Mouse (Mus musculus): ENCODE data around the gene Arid5b. TPM values are rescaled to one million over a fixed set of nuclear protein-coding genes. Genes with fewer than 3 reads are reported as not detected.

Gene Arid5b
- polyA plus RNA-seq, 1 experiment from 2014 or later, result 50.2 TPM

GRCm38 (mm10) chr10:68081712-68082111 is 196.8 kb downstream of the Arid5b start:
- Histone ChIP-seq H3K9me3 (replicated peaks) (no peaks in the 10 kb centered on the region), H3K9ac (no peak overlapping the region), H3K4me2 (replicated peaks) (no peak overlapping the region), H3K27me3 (no peaks in the 10 kb centered on the region), H3K36me3 (no peaks in the 10 kb centered on the region), H3K4me3 (replicated peaks) (no peak overlapping the region), H3K4me1 (peaks cover 3% of the 10 kb centered on the region; the same call in 1 of the 2 replicates), H3K27ac (replicated peaks) (no peak overlapping the region)
- ATAC-seq (ENCODE audit: insufficient number of reproducible peaks, low FRiP score, low TSS enrichment, low read depth), result no peak
- 58% methylated on average over 6 of the region's 6 CpGs for WGBS

DNA sequence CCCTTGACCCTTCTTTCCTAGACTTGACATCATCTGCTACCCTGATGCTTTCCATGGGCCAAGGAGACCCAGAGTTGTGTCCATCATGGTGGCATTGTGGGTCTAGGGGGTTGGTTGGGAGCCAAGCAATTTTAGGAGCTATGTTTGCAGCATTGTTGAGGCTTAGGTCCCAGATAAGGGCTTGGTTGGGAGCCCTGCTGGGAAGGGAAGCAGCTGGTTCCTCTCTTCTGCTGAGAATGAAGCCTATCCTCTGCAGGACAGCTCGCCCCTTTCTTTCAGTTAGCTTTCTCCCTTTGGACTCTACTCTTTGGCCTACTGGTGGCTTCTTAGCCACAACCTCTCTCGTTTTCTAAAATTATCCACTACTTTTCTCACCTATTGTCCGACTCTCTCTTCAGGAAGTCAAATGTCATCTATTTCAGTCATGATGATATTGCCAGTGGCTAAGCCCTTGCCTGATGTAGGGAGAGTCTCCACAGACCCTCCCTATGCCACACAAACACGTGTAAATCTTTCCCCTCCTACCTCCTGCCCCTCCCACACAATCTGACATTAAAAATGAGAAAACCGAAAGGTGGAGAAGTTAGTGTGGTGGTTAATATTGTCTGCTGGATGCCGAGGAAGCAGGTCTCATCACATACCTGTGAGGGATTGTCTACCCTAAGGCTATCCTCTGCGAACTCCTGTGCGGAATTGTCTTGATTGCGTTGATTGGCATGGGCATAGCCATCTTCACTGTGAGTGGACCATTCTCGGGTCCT is 198.4 kb downstream of the Arid5b start:
- Histone ChIP-seq H3K4me3 (replicated peaks) (no peak overlapping the region), H3K27me3 (no peaks in the 10 kb centered on the region), H3K27ac (replicated peaks) (no peak overlapping the region), H3K4me1 (0 out of 2 replicates have a peak, but pooled peaks cover 2% of the 10 kb centered on the region), H3K36me3 (no peaks in the 10 kb centered on the region), H3K4me2 (replicated peaks) (no peak overlapping the region), H3K9ac (no peak overlapping the region), H3K9me3 (replicated peaks) (no peaks in the 10 kb centered on the region)
- 70% methylated on average over 10 of the region's 10 CpGs for WGBS
- no peak for ATAC-seq (ENCODE audit: insufficient number of reproducible peaks, low FRiP score, low TSS enrichment, low read depth)

DNA sequence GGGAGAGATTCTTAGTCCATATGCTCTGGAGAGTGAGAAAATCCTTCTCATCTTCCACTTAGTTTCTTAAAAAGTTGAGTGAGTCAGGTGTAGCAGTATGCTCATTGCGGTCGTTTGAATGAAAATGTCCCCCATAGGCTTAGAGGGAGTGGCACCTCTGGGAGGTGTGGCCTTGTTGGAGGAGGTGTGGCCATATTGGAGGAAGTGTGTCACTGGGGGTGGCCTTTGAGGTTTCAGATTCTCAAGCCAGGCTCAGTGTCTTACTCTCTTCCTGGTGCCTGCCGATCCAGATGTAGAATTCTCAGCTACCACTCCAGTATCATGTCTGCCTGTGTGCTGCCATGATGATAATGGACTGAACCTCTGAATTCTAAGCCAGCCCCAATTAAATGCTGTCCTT is 199.8 kb downstream of the Arid5b start:
- Histone ChIP-seq H3K9me3 (replicated peaks) (no peaks in the 10 kb centered on the region), H3K36me3 (no peaks in the 10 kb centered on the region), H3K4me2 (replicated peaks) (no peak overlapping the region), H3K4me3 (replicated peaks) (no peak overlapping the region), H3K27ac (replicated peaks) (no peak overlapping the region), H3K9ac (no peak overlapping the region), H3K4me1 (0 out of 2 replicates have a peak, but pooled peaks cover 2% of the 10 kb centered on the region), H3K27me3 (no peaks in the 10 kb centered on the region)
- no peak for ATAC-seq (ENCODE audit: insufficient number of reproducible peaks, low FRiP score, low TSS enrichment, low read depth)
- whole genome bisulfite sequencing, result 94% methylated on average over 3 of the region's 3 CpGs

- no peak overlapping the region for H3K4me3 ChIP-seq (replicated peaks)
- no peak overlapping the region for H3K27ac ChIP-seq (replicated peaks)
- H3K36me3 ChIP-seq, result no peaks in the 10 kb centered on the region
- H3K4me2 ChIP-seq (replicated peaks), result no peak overlapping the region
- no peaks in the 10 kb centered on the region for H3K27me3 ChIP-seq
- H3K4me1 ChIP-seq, result no peaks in the 10 kb centered on the region
- ATAC-seq (ENCODE audit: insufficient number of reproducible peaks, low FRiP score, low TSS enrichment, low read depth), result no peak
- 87% methylated on average over 5 of the region's 5 CpGs for WGBS
- no peak overlapping the region for H3K9ac ChIP-seq
- no peaks in the 10 kb centered on the region for H3K9me3 ChIP-seq (replicated peaks)
Measured at GRCm38 (mm10) chr10:68075181-68075580, 203.4 kb downstream of the Arid5b start.

GRCm38 (mm10) chr10:68074291-68074690 is 204.2 kb downstream of the Arid5b start:
- Histone ChIP-seq H3K4me2 (replicated peaks) (no peak overlapping the region), H3K4me3 (replicated peaks) (no peak overlapping the region), H3K9me3 (replicated peaks) (no peaks in the 10 kb centered on the region), H3K9ac (no peak overlapping the region), H3K27ac (replicated peaks) (no peak overlapping the region), H3K4me1 (no peaks in the 10 kb centered on the region), H3K27me3 (no peaks in the 10 kb centered on the region), H3K36me3 (no peaks in the 10 kb centered on the region)
- no peak for ATAC-seq (ENCODE audit: insufficient number of reproducible peaks, low FRiP score, low TSS enrichment, low read depth)
- 73% methylated on average over 12 of the region's 12 CpGs for WGBS

- no peaks in the 10 kb centered on the region for H3K36me3 ChIP-seq
- ATAC-seq (ENCODE audit: insufficient number of reproducible peaks, low FRiP score, low TSS enrichment, low read depth), result no peak
- WGBS, result 86% methylated on average over 4 of the region's 4 CpGs
Measured at GRCm38 (mm10) chr10:68072626-68073025, 205.9 kb downstream of the Arid5b start.

GRCm38 (mm10) chr10:68071041-68071440 is 207.5 kb downstream of the Arid5b start:
- no peak overlapping the region for H3K4me3 ChIP-seq (replicated peaks)
- no peak overlapping the region for H3K4me2 ChIP-seq (replicated peaks)
- no peaks in the 10 kb centered on the region for H3K27me3 ChIP-seq
- no peak for ATAC-seq (ENCODE audit: insufficient number of reproducible peaks, low FRiP score, low TSS enrichment, low read depth)
- 86% methylated on average over 7 of the region's 7 CpGs for WGBS
- no peaks in the 10 kb centered on the region for H3K4me1 ChIP-seq
- no peak overlapping the region for H3K27ac ChIP-seq (replicated peaks)
- no peaks in the 10 kb centered on the region for H3K36me3 ChIP-seq
- no peaks in the 10 kb centered on the region for H3K9me3 ChIP-seq (replicated peaks)
- H3K9ac ChIP-seq, result no peak overlapping the region

More at GRCm38 (mm10) chr10:68072626-68073025, 205.9 kb downstream of the Arid5b start:
- Histone ChIP-seq H3K27me3 (no peaks in the 10 kb centered on the region), H3K4me2 (replicated peaks) (no peak overlapping the region), H3K27ac (replicated peaks) (no peak overlapping the region), H3K9ac (no peak overlapping the region), H3K9me3 (replicated peaks) (no peaks in the 10 kb centered on the region), H3K4me1 (no peaks in the 10 kb centered on the region), H3K4me3 (replicated peaks) (no peak overlapping the region)

DNA sequence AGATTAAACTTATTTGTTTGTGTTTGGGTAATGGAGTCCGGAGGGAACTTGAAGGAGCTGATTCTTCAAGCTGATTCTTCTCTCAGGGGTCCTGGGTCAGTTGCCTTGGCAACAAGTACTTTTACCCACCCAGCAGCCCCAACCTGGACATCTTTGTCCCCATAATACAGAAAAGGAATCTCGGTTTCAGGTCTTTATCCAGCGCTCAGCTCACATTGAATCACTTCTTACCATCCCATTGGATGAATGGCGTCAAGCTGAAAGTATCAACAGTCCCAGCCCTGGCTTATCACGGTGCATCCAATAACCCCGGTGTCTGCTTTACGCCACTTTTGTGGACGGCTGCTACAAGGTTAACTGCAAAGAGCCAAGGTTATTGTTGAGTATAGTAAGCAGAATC is 210.1 kb downstream of the Arid5b start:
- no peak for ATAC-seq (ENCODE audit: insufficient number of reproducible peaks, low FRiP score, low TSS enrichment, low read depth)
- H3K4me3 ChIP-seq (replicated peaks), result no peak overlapping the region
- no peak overlapping the region for H3K4me2 ChIP-seq (replicated peaks)
- H3K9me3 ChIP-seq (replicated peaks), result no peaks in the 10 kb centered on the region
- no peaks in the 10 kb centered on the region for H3K4me1 ChIP-seq
- H3K27me3 ChIP-seq, result no peaks in the 10 kb centered on the region
- 88% methylated on average over 8 of the region's 8 CpGs for WGBS
- H3K9ac ChIP-seq, result no peak overlapping the region
- H3K27ac ChIP-seq (replicated peaks), result no peak overlapping the region
- H3K36me3 ChIP-seq, result no peaks in the 10 kb centered on the region

GRCm38 (mm10) chr10:68067961-68068360 is 210.6 kb downstream of the Arid5b start:
- no peak overlapping the region for H3K4me3 ChIP-seq (replicated peaks)
- no peaks in the 10 kb centered on the region for H3K27me3 ChIP-seq
- no peaks in the 10 kb centered on the region for H3K36me3 ChIP-seq
- no peaks in the 10 kb centered on the region for H3K9me3 ChIP-seq (replicated peaks)
- no peak overlapping the region for H3K4me2 ChIP-seq (replicated peaks)
- no peaks in the 10 kb centered on the region for H3K4me1 ChIP-seq
- no peak overlapping the region for H3K27ac ChIP-seq (replicated peaks)
- no peak overlapping the region for H3K9ac ChIP-seq
- no peak for ATAC-seq (ENCODE audit: insufficient number of reproducible peaks, low FRiP score, low TSS enrichment, low read depth)
- 78% methylated on average over 5 of the region's 5 CpGs for WGBS

- Histone ChIP-seq H3K27ac (replicated peaks) (no peak overlapping the region), H3K27me3 (no peaks in the 10 kb centered on the region), H3K9ac (no peak overlapping the region), H3K4me2 (replicated peaks) (no peak overlapping the region), H3K36me3 (no peaks in the 10 kb centered on the region), H3K9me3 (replicated peaks) (no peaks in the 10 kb centered on the region), H3K4me1 (no peaks in the 10 kb centered on the region), H3K4me3 (replicated peaks) (no peak overlapping the region)
- ATAC-seq (ENCODE audit: insufficient number of reproducible peaks, low FRiP score, low TSS enrichment, low read depth), result no peak
- WGBS, result 84% methylated on average over 5 of the region's 5 CpGs
Measured at GRCm38 (mm10) chr10:68066173-68066572, 212.4 kb downstream of the Arid5b start.

DNA sequence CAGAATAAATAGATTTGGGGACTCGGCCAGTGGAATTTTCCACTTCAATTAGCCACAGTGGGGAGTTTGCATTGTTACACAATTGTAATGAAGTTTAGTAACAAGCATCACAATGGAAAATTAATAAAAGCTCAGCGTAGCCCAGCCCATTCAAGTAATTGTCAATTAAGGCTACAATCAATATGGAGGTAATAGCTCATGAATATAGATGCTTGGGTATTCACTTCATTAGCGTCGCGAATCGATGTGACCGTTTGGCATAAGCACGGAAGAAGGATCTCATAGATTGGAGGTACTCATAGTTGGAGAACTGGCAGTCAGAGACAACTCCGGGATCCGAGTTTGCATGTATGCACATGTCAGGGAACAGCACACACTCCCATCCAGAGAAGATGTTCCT is 214.0 kb downstream of the Arid5b start:
- Histone ChIP-seq H3K9me3 (replicated peaks) (no peaks in the 10 kb centered on the region), H3K4me1 (no peaks in the 10 kb centered on the region), H3K27me3 (no peaks in the 10 kb centered on the region), H3K27ac (replicated peaks) (no peak overlapping the region), H3K4me3 (replicated peaks) (no peak overlapping the region), H3K4me2 (replicated peaks) (no peak overlapping the region), H3K9ac (no peak overlapping the region), H3K36me3 (no peaks in the 10 kb centered on the region)
- WGBS, result 83% methylated on average over 10 of the region's 10 CpGs
- ATAC-seq (ENCODE audit: insufficient number of reproducible peaks, low FRiP score, low TSS enrichment, low read depth), result no peak
